Mouse (Mus musculus): Measurements from ENCODE around the gene Nedd9. TPM values are rescaled to one million over a fixed set of nuclear protein-coding genes. Genes with fewer than 3 reads are reported as not detected.

The Nedd9 gene
- total and polyA plus RNA-seq, 2 experiments from 2014 or later = 10.1 to 28.2 TPM

- no peak overlapping the region for H3K9ac ChIP-seq (replicated peaks; ENCODE audit: low read depth, low read length)
- ATAC-seq (ENCODE audit: insufficient read depth, low read depth) (no peak), DNase-seq (ENCODE audit: low spot score) (no peak)
- no peak overlapping the region for H3K4me2 ChIP-seq (ENCODE audit: low read depth, low read length)
- 0 out of 2 replicates have a peak overlapping the region, but pooled peaks have one; percentile 7 for H3K27ac ChIP-seq (ENCODE audit: low read depth)
- WGBS = 52% methylated on average over 13 of the region's 13 CpGs
- no peaks in the 10 kb centered on the region for H3K36me3 ChIP-seq (replicated peaks; ENCODE audit: control insufficient read depth, insufficient read depth, low read length)
- no peak overlapping the region for H3K4me3 ChIP-seq (ENCODE audit: low read depth, low read length)
- peaks cover 3% of the 10 kb centered on the region for H3K4me1 ChIP-seq (ENCODE audit: control insufficient read depth, insufficient read depth)
- 0 out of 2 replicates have a peak, but pooled peaks cover 3% of the 10 kb centered on the region for H3K9me3 ChIP-seq (replicated peaks; ENCODE audit: control insufficient read depth, low read length)
- TF ChIP-seq EP300 (IDR thresholded peaks at IDR 0.05; ENCODE audit: low read depth) (no peak), CTCF (IDR thresholded peaks at IDR 0.05; ENCODE audit: low read depth) (no peak)
- H3K27me3 ChIP-seq (ENCODE audit: control insufficient read depth, insufficient read depth, low read length) = peaks cover 8% of the 10 kb centered on the region
Observed at GRCm38 (mm10) chr13:41418198-41418869, 68.8 kb downstream of the Nedd9 start.

GRCm38 (mm10) chr13:41416065-41417016 is 70.8 kb downstream of the Nedd9 start:
- WGBS = 75% methylated on average over 11 of the region's 11 CpGs
- no peaks in the 10 kb centered on the region; the same call in 1 of the 2 replicates for H3K27me3 ChIP-seq (ENCODE audit: control insufficient read depth, insufficient read depth, low read length)
- H3K4me2 ChIP-seq (ENCODE audit: low read depth, low read length) = no peak overlapping the region
- H3K9ac ChIP-seq (replicated peaks; ENCODE audit: low read depth, low read length) = no peak overlapping the region
- TF ChIP-seq EP300 (IDR thresholded peaks at IDR 0.05; ENCODE audit: low read depth) (no peak), CTCF (IDR thresholded peaks at IDR 0.05; ENCODE audit: low read depth) (no peak)
- H3K4me3 ChIP-seq (ENCODE audit: low read depth, low read length) = no peak overlapping the region
- H3K36me3 ChIP-seq (replicated peaks; ENCODE audit: control insufficient read depth, insufficient read depth, low read length) = no peaks in the 10 kb centered on the region
- 0 out of 2 replicates have a peak, but pooled peaks cover 3% of the 10 kb centered on the region for H3K9me3 ChIP-seq (replicated peaks; ENCODE audit: control insufficient read depth, low read length)
- ATAC-seq (ENCODE audit: insufficient read depth, low read depth) (no peak), DNase-seq (ENCODE audit: low spot score) (no peak)
- H3K27ac ChIP-seq (ENCODE audit: low read depth) = no peak overlapping the region
- H3K4me1 ChIP-seq (ENCODE audit: control insufficient read depth, insufficient read depth) = no peaks in the 10 kb centered on the region

- ATAC-seq (ENCODE audit: insufficient read depth, low read depth) = no peak
Observed at GRCm38 (mm10) chr13:41410191-41411074, 76.7 kb downstream of the Nedd9 start.

GRCm38 (mm10) chr13:41409291-41409690 is 77.9 kb downstream of the Nedd9 start:
- WGBS = 64% methylated on average over 3 of the region's 3 CpGs
- Histone ChIP-seq H3K9me3 (replicated peaks; ENCODE audit: control insufficient read depth, low read length) (no peaks in the 10 kb centered on the region), H3K4me3 (ENCODE audit: low read depth, low read length) (no peak overlapping the region), H3K4me1 (ENCODE audit: control insufficient read depth, insufficient read depth) (no peaks in the 10 kb centered on the region), H3K9ac (replicated peaks; ENCODE audit: low read depth, low read length) (no peak overlapping the region), H3K27me3 (ENCODE audit: control insufficient read depth, insufficient read depth, low read length) (no peaks in the 10 kb centered on the region), H3K4me2 (ENCODE audit: low read depth, low read length) (no peak overlapping the region), H3K27ac (ENCODE audit: low read depth) (no peak overlapping the region), H3K36me3 (replicated peaks; ENCODE audit: control insufficient read depth, insufficient read depth, low read length) (no peaks in the 10 kb centered on the region)
- ATAC-seq (ENCODE audit: insufficient read depth, low read depth) = no peak
- DNase-seq (ENCODE audit: low spot score) = no peak
- TF ChIP-seq CTCF (IDR thresholded peaks at IDR 0.05; ENCODE audit: low read depth) (no peak), EP300 (IDR thresholded peaks at IDR 0.05; ENCODE audit: low read depth) (no peak)

More at GRCm38 (mm10) chr13:41410191-41411074, 76.7 kb downstream of the Nedd9 start:
- Histone ChIP-seq H3K4me3 (ENCODE audit: low read depth, low read length) (no peak overlapping the region), H3K4me1 (ENCODE audit: control insufficient read depth, insufficient read depth) (no peaks in the 10 kb centered on the region), H3K9me3 (replicated peaks; ENCODE audit: control insufficient read depth, low read length) (0 out of 2 replicates have a peak, but pooled peaks cover 3% of the 10 kb centered on the region), H3K27me3 (ENCODE audit: control insufficient read depth, insufficient read depth, low read length) (no peaks in the 10 kb centered on the region), H3K9ac (replicated peaks; ENCODE audit: low read depth, low read length) (no peak overlapping the region), H3K36me3 (replicated peaks; ENCODE audit: control insufficient read depth, insufficient read depth, low read length) (no peaks in the 10 kb centered on the region), H3K4me2 (ENCODE audit: low read depth, low read length) (no peak overlapping the region), H3K27ac (ENCODE audit: low read depth) (no peak overlapping the region)
- 66% methylated on average over 13 of the region's 13 CpGs for WGBS
- DNase-seq (ENCODE audit: low spot score) = no peak
- no peak for TF ChIP-seq CTCF (IDR thresholded peaks at IDR 0.05; ENCODE audit: low read depth)
- TF ChIP-seq EP300 (IDR thresholded peaks at IDR 0.05; ENCODE audit: low read depth) = no peak

Data from heart, postnatal 0 days (tissue).